Mouse (Mus musculus): ENCODE measurements around the gene Rimbp2. TPM values are rescaled to one million over a fixed set of nuclear protein-coding genes. Genes with fewer than 3 reads are reported as not detected.

The Rimbp2 gene
- polyA plus RNA-seq, 1 experiment from 2014 or later: 0.63 TPM

DNA sequence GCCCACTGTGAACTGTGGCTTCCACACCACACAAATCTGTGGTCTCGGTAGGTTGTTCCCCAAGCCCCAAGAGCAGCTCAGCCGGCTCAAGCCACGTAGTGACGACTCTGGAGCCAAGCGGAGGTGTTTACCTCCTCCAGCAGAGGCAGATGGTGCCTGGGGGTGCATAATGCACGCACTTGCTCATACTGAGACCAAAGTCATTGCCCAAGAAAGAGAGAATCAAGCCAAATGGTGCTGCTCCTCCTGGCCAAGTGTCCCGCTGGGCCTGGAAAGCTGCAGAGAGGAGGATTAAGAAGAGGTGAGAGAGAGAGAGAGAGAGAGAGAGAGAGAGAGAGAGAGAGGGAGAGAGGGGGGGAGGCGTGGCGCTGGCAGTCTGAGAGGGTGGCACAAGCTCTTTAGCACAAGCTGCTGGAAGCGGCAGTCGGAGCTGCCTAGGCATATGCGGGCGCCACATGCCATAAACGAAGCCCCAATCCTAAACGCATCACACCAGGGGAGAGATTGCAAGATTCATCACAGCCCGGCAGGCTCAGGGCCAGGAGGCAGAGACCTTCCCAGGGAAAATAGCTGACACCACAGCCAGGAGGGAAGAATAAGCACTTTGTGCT, 75.8 kb downstream of the Rimbp2 start:
- no peak for ATAC-seq (ENCODE audit: insufficient read depth, low FRiP score, low read depth)
- no peak overlapping the region for H3K9ac ChIP-seq
- H3K4me3 ChIP-seq (replicated peaks): no peak overlapping the region
- no peak overlapping the region for H3K27ac ChIP-seq
- no peaks in the 10 kb centered on the region for H3K27me3 ChIP-seq (replicated peaks)
- H3K4me1 ChIP-seq: no peaks in the 10 kb centered on the region
- H3K36me3 ChIP-seq: no peaks in the 10 kb centered on the region
- 10% methylated on average over 16 of the region's 16 CpGs for WGBS
- H3K9me3 ChIP-seq: no peaks in the 10 kb centered on the region
- H3K4me2 ChIP-seq: no peak overlapping the region

DNA sequence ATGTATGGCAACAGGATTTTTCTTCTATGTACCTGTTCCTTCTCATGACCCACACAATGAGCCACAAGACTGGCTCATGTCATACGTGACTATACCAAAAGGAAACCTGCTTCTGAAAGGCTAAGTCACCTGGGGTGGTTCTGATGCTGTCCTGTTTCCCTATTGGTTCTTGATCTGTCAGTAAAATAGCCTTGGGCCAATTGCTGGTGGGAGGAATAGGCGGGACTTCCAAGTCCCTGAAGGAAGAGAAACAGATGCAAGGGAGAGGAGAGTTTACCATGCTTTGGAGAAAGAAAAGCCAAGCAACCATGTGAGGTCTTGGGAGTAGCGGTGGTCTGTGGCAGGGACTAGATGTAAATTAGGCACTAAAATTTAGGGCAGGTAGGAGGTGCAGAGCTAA, 81.6 kb downstream of the Rimbp2 start:
- 58% methylated on average over 3 of the region's 3 CpGs for WGBS
- no peak for ATAC-seq (ENCODE audit: insufficient read depth, low FRiP score, low read depth)
- no peak overlapping the region for H3K4me2 ChIP-seq
- H3K27me3 ChIP-seq (replicated peaks): no peaks in the 10 kb centered on the region
- H3K4me3 ChIP-seq (replicated peaks): no peak overlapping the region
- no peaks in the 10 kb centered on the region for H3K9me3 ChIP-seq
- no peaks in the 10 kb centered on the region for H3K4me1 ChIP-seq
- no peak overlapping the region for H3K27ac ChIP-seq
- H3K9ac ChIP-seq: no peak overlapping the region
- H3K36me3 ChIP-seq: no peaks in the 10 kb centered on the region

DNA sequence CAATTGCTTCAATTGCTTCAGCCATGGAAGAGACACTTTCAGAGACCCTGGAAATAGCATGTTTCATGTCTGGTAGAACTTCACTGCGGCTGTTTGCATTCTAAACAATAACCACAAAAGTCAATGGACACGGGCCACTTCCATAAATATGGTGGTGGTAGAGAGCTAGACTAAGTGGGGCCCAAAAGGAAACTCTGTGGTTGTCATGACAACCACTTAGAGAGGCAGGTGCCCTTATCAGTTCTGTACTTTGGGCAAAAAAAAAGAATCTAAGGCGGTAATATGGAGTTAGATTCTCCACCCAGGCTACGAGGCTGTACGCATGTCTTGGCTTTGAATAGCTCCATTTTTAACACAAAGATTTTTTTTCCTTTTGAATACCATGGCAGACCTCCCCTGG, 86.5 kb downstream of the Rimbp2 start:
- Histone ChIP-seq H3K9me3 (no peaks in the 10 kb centered on the region), H3K4me1 (no peaks in the 10 kb centered on the region), H3K4me3 (replicated peaks) (no peak overlapping the region), H3K4me2 (no peak overlapping the region), H3K36me3 (no peaks in the 10 kb centered on the region), H3K27me3 (replicated peaks) (no peaks in the 10 kb centered on the region), H3K9ac (no peak overlapping the region), H3K27ac (no peak overlapping the region)
- ATAC-seq (ENCODE audit: insufficient read depth, low FRiP score, low read depth): no peak
- WGBS: 71% methylated on average over 5 of the region's 5 CpGs

DNA sequence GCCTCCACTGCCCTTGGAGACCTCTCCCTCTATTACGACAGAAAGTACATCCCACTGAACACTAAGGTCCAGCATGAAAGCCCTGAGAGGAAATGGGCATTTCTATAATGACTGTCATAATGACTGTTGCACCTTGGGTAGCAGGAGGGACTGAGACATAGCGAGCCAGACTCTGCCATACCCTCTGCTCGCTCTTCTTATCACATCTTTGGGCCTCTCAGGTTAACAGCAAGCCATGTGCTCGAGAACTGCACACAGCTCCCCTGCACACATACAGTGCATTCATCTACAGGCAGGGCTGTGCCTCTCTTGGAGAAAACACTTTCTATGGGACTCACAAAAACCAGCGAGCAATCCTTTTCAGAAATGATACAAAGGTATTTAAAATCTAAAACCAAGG, 87.0 kb downstream of the Rimbp2 start:
- 72% methylated on average over 5 of the region's 5 CpGs for WGBS
- Histone ChIP-seq H3K36me3 (no peaks in the 10 kb centered on the region), H3K4me2 (no peak overlapping the region), H3K9ac (no peak overlapping the region), H3K4me3 (replicated peaks) (no peak overlapping the region), H3K9me3 (no peaks in the 10 kb centered on the region), H3K27me3 (replicated peaks) (no peaks in the 10 kb centered on the region), H3K27ac (no peak overlapping the region), H3K4me1 (no peaks in the 10 kb centered on the region)
- no peak for ATAC-seq (ENCODE audit: insufficient read depth, low FRiP score, low read depth)

DNA sequence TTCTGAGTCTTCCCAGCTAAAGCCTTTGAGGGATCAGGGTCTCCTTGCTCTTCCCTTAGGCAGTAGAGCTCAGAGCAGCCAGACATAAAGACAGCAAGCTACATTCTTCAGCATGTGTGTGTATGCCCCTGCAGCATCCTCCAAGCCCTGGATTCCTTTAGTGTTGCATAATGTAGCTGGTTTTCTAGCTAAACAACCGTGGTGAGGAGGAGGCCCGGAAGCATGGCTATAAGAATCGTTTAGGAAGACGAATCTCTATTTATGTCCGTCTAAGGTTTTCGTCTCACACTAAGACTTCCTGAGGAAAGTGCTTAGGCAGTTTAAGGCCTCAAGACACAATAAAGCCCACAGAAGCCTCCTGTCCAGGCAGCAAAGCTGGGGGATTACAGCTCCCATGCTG, 89.8 kb downstream of the Rimbp2 start:
- Histone ChIP-seq H3K9ac (no peak overlapping the region), H3K27ac (no peak overlapping the region), H3K9me3 (no peaks in the 10 kb centered on the region), H3K4me1 (no peaks in the 10 kb centered on the region), H3K36me3 (no peaks in the 10 kb centered on the region), H3K27me3 (replicated peaks) (no peaks in the 10 kb centered on the region), H3K4me2 (no peak overlapping the region), H3K4me3 (replicated peaks) (no peak overlapping the region)
- 29% methylated on average over 6 of the region's 6 CpGs for whole genome bisulfite sequencing
- ATAC-seq (ENCODE audit: insufficient read depth, low FRiP score, low read depth): no peak

DNA sequence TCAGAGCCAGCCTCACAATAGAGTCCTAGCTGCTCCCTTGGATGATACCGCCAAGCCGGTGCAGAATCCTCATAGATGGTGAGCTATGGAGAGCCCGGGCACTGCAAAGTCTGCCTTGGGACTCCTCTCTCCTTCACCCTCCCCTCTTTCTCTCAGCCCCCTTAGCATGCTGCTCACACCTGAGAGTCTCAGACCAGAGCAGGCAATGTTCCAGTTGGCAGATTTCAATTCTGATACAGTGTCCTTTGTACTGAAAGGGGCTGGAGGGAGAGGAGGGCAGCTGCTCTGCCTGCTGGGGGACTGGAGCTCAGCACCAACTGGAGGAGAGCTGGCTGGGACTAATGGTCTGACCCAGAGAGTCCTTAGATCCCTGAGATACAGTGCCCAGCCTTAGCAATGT, 92.4 kb downstream of the Rimbp2 start:
- H3K27ac ChIP-seq: no peak overlapping the region
- WGBS: 96% methylated on average over 3 of the region's 3 CpGs
- no peaks in the 10 kb centered on the region for H3K4me1 ChIP-seq
- H3K4me2 ChIP-seq: no peak overlapping the region
- no peak for ATAC-seq (ENCODE audit: insufficient read depth, low FRiP score, low read depth)
- H3K36me3 ChIP-seq: no peaks in the 10 kb centered on the region
- no peaks in the 10 kb centered on the region for H3K9me3 ChIP-seq
- no peak overlapping the region for H3K9ac ChIP-seq
- H3K4me3 ChIP-seq (replicated peaks): no peak overlapping the region
- H3K27me3 ChIP-seq (replicated peaks): no peaks in the 10 kb centered on the region

DNA sequence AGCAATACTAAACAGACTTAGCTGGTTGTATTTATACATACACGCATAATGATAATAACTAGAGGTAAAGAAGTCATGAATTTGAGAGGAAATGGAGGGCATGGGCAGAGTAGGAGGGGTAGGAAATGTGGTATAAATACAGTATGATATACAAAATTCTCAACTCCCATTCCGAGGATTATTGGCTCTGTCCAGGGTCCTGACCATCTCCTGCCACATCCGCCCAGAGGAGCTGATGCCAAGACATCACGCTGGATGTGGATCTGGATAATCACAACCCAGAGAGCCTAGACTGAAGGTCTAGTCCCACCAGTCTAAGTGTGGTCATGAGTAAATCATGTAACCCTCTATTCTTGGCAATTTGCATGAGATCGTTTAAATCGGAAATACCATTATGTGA, 100.5 kb downstream of the Rimbp2 start:
- H3K4me1 ChIP-seq: no peaks in the 10 kb centered on the region
- H3K36me3 ChIP-seq: no peaks in the 10 kb centered on the region
- H3K27me3 ChIP-seq (replicated peaks): no peaks in the 10 kb centered on the region
- no peak overlapping the region for H3K4me3 ChIP-seq (replicated peaks)
- no peak overlapping the region for H3K9ac ChIP-seq
- WGBS: 52% methylated on average over 6 of the region's 6 CpGs
- H3K27ac ChIP-seq: no peak overlapping the region
- no peaks in the 10 kb centered on the region for H3K9me3 ChIP-seq
- no peak for ATAC-seq (ENCODE audit: insufficient read depth, low FRiP score, low read depth)
- no peak overlapping the region for H3K4me2 ChIP-seq

DNA sequence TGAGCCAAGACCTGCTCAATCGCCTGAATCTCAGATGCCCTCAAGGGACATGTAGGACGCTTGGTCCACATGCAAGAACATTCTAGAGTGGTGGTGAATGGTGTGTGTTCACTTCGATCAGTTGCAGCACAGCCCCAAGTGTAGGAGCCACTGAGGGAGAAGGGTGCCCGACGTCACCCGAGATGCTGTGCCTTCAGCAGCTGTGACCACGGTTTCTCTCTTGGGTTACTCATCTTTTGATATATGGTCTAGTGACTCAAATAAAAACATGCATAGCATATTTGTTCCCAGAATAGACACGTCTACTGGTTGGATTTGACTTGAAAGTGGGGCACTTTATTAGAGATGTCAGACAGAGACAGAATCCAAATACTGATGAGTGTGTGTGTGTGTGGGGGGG, 105.5 kb downstream of the Rimbp2 start:
- Histone ChIP-seq H3K27ac (no peak overlapping the region), H3K4me2 (no peak overlapping the region), H3K4me1 (no peaks in the 10 kb centered on the region), H3K36me3 (no peaks in the 10 kb centered on the region), H3K4me3 (replicated peaks) (no peak overlapping the region), H3K9ac (no peak overlapping the region), H3K27me3 (replicated peaks) (no peaks in the 10 kb centered on the region), H3K9me3 (no peaks in the 10 kb centered on the region)
- WGBS: 79% methylated on average over 8 of the region's 8 CpGs
- no peak for ATAC-seq (ENCODE audit: insufficient read depth, low FRiP score, low read depth)

DNA sequence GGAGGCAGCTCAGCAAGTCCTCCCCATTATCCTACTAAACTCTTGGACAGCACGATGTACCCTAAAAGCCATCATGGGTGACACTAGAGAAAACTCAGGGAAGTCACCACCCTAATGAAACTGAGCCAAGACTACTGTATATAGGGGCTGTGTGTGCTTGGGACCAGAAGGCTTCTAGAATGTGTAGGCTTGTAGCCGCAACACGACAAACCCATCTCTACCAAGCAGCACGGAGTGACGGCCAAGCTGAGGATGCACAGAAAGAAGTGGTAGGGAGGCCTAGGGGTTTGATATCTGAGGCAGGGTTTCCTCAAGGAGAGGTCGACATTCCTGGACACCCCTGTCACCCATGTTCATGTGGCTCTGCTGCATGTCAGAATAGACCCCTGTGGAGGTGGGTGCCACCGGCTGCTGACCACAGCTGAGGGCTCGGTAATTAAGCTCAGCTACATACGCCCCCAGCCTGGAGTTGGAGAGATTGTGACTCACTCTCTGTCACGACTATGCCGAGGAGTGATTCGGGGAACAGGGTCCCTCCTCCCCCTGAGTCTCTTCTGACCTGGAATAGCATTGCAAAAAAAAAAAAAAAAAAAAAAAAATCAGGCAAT, 106.7 kb downstream of the Rimbp2 start:
- Histone ChIP-seq H3K4me1 (no peaks in the 10 kb centered on the region), H3K36me3 (no peaks in the 10 kb centered on the region), H3K4me3 (replicated peaks) (no peak overlapping the region), H3K27me3 (replicated peaks) (no peaks in the 10 kb centered on the region), H3K9ac (no peak overlapping the region), H3K9me3 (no peaks in the 10 kb centered on the region), H3K4me2 (no peak overlapping the region), H3K27ac (no peak overlapping the region)
- no peak for ATAC-seq (ENCODE audit: insufficient read depth, low FRiP score, low read depth)
- WGBS: 83% methylated on average over 12 of the region's 12 CpGs

DNA sequence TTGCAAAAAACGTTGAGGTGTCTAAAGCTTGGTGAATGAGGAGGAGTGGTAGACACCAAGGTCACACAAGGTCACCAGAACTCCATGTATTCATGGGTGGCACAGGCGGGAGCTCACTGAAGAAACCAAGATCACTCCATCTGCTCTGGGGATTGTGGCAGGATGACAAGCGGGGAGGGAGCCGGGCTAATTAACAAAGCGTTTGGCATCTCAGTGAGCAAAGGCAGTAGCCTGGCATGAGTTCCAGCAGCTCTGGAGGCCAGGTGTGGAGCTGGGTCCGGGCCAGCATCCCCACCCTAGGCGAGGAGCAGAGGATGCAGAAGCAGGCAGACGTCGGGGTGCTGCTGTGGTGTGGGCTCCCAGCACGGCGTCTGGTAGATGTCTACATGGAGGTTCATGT, 108.3 kb downstream of the Rimbp2 start:
- WGBS: 80% methylated on average over 11 of the region's 11 CpGs
- H3K9ac ChIP-seq: no peak overlapping the region
- H3K27ac ChIP-seq: no peak overlapping the region
- no peaks in the 10 kb centered on the region for H3K4me1 ChIP-seq
- H3K9me3 ChIP-seq: no peaks in the 10 kb centered on the region
- no peaks in the 10 kb centered on the region for H3K36me3 ChIP-seq
- no peak overlapping the region for H3K4me3 ChIP-seq (replicated peaks)
- H3K4me2 ChIP-seq: no peak overlapping the region
- no peaks in the 10 kb centered on the region for H3K27me3 ChIP-seq (replicated peaks)
- ATAC-seq (ENCODE audit: insufficient read depth, low FRiP score, low read depth): no peak

DNA sequence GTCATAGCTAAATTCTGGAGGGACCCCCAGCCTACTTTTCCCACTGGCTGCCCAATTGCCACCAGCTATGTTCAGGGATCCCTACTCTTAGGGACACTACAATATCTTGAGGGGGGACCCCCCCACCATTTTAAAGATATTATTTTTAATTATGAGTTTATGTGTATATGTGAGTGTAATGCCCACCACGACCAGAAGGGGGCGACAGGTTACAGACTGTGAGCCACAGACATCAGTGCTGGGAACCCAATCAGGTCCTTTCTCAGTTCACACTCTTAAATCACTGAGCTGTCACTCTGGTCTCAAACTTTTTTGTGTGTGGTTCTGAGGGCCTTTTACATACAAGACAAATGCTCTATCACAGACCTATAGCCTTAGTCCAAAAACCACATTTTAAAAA, 109.3 kb downstream of the Rimbp2 start:
- WGBS: 33% methylated on average over 2 of the region's 2 CpGs
- no peaks in the 10 kb centered on the region for H3K27me3 ChIP-seq (replicated peaks)
- ATAC-seq (ENCODE audit: insufficient read depth, low FRiP score, low read depth): no peak

DNA sequence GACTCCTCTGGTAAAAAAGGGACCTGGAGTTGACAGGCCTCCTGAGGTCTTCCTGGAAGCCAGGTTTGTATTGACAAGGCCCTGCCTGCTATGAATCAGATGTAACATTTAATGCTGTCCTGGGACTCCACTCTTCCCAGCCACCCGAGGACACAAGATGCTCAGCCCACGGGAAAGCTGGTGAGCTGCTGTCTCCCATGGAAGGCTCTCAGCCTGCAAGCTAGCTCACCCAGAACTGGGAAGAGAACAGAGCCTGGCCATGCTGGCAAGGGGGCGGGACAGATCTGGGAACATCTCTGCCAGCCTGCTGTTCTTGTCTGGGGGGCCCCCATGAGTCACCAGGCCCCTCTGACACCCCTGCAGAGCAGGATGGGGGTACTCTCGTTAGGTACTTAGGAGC, 111.7 kb downstream of the Rimbp2 start:
- Histone ChIP-seq H3K27ac (no peak overlapping the region), H3K4me3 (replicated peaks) (no peak overlapping the region), H3K4me2 (no peak overlapping the region), H3K36me3 (no peaks in the 10 kb centered on the region), H3K9ac (no peak overlapping the region), H3K27me3 (replicated peaks) (no peaks in the 10 kb centered on the region), H3K9me3 (no peaks in the 10 kb centered on the region), H3K4me1 (no peaks in the 10 kb centered on the region)
- 61% methylated on average over 4 of the region's 4 CpGs for WGBS
- no peak for ATAC-seq (ENCODE audit: insufficient read depth, low FRiP score, low read depth)

More for the DNA sequence above, 109.3 kb downstream of the Rimbp2 start:
- H3K9me3 ChIP-seq: no peaks in the 10 kb centered on the region
- H3K4me3 ChIP-seq (replicated peaks): no peak overlapping the region
- no peak overlapping the region for H3K4me2 ChIP-seq
- no peaks in the 10 kb centered on the region for H3K36me3 ChIP-seq
- no peaks in the 10 kb centered on the region for H3K4me1 ChIP-seq
- no peak overlapping the region for H3K27ac ChIP-seq
- no peak overlapping the region for H3K9ac ChIP-seq

DNA sequence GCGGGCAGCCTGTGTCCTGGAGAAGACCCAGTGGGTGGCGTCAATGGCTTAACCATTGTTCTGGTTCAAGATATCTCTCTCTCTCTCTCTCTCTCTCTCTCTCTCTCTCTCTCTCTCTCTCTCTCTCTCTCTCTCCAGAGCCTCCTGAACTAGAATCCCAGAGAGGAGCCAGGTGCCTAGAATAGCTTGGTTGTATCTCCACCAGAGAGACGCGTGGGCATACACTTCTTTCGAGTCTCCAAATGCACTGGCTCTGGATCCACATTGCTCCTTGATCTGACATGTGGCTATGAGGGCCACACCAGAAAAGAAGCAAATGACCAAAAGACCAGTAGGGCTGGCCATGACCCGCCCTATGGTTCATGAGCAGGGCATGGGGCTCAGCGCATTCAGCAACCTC, 116.2 kb downstream of the Rimbp2 start:
- Histone ChIP-seq H3K4me2 (no peak overlapping the region), H3K27me3 (replicated peaks) (no peaks in the 10 kb centered on the region), H3K9me3 (no peaks in the 10 kb centered on the region), H3K4me1 (no peaks in the 10 kb centered on the region), H3K27ac (no peak overlapping the region), H3K9ac (no peak overlapping the region), H3K36me3 (no peaks in the 10 kb centered on the region), H3K4me3 (replicated peaks) (no peak overlapping the region)
- 82% methylated on average over 7 of the region's 7 CpGs for WGBS
- no peak for ATAC-seq (ENCODE audit: insufficient read depth, low FRiP score, low read depth)

Data from stomach, embryonic 15.5 days (tissue).